22 mouse cellular contexts compared by ENCODE assay signal in the genomic region with DNA sequence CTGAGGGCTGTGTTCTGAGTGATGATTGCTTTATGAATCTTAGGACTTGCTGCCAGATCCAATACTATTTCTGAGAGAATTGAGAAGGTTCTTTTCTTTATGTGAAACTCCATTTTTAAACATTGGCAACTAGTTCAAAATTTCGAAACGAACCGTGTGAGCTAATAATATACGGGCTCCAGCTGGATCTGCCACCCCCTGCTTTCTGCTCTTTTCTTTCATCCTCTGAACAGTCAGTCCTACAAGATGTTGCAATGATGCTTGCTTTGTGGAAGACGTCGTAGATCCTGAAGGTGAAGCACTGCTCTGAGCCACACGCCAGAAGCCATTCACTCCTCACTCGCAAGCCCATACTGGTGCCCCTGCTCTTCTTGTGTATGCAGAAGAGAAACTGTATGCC. TPM values are rescaled to one million over a fixed set of nuclear protein-coding genes. Genes with fewer than 3 reads are reported as not detected.
A peak's percentile ranks its signal among the peaks of the same experiment; 100 is the strongest.
DNase-seq lines count a peak whose midpoint lies in the region; ATAC-seq and TF ChIP-seq lines count a peak whose summit lies in the region.
"Had no signal": no experiment of that assay in that cellular context is flagged by ENCODE, and none has a peak within 500 bp of the region (broad histone marks: within the 10 kb centered on the region; RNA-seq: fewer than 3 reads in every experiment).

No protein-coding gene starts in this region.

- H3K27me3 ChIP-seq in ES-Bruce4 (ENCODE audit: control insufficient read depth, insufficient read depth, low read length, poor library complexity, severe bottlenecking): no peaks in the 10 kb centered on the region

- no peak for TF ChIP-seq POLR2A in ES-Bruce4 (IDR thresholded peaks at IDR 0.05; ENCODE audit: insufficient read depth, low read length)

- H3K4me1 ChIP-seq in ES-Bruce4 (ENCODE audit: control insufficient read depth, insufficient read depth, low read length): peaks cover 3% of the 10 kb centered on the region

- no peak overlapping the region for H3K9ac ChIP-seq in ES-Bruce4 (ENCODE audit: low read depth, poor library complexity, severe bottlenecking)
- H3K9ac ChIP-seq: embryonic facial prominence, embryonic 13.5 days; neural tube, embryonic 12.5 days had no signal

- H3K4me3 ChIP-seq in ES-Bruce4 (ENCODE audit: low read depth, low read length): no peak overlapping the region
- H3K4me3 ChIP-seq: embryonic facial prominence, embryonic 13.5 days; heart, embryonic 10.5 days; limb, embryonic 15.5 days; neural tube, embryonic 12.5 days had no signal

- peak overlapping the region; percentile 64 for H3K27ac ChIP-seq in ES-Bruce4 (ENCODE audit: insufficient read depth, low read length)
- H3K27ac ChIP-seq: embryonic facial prominence, embryonic 13.5 days; hindbrain, postnatal 0 days; limb, embryonic 15.5 days; neural tube, embryonic 12.5 days had no signal

- DNase-seq in left cerebral cortex, adult 11 months (ENCODE audit: low spot score): peak; percentile 29
- DNase-seq in left cerebral cortex, postnatal 4 days: no peak
- DNase-seq in layer of hippocampus, adult 9-10 months (ENCODE audit: low spot score): peak; percentile 49
- peak; percentile 39 for DNase-seq in right cerebral cortex, postnatal 25 days
- no peak for DNase-seq in T-cell, adult 2 months (ENCODE audit: low spot score)
- no peak for DNase-seq in cerebellum, postnatal 10 days
- DNase-seq: adrenal gland, postnatal 36 days; kidney, adult 8-10 months had no signal

- intact Hi-C loops in left cerebral cortex, postnatal 4 days (cut with DNase I): no loop called here

- ATAC-seq in erythroblast, adult 5-6 weeks (replicated peaks; ENCODE audit: low FRiP score, poor library complexity, severe bottlenecking): no peak
- ATAC-seq: hindbrain, postnatal 0 days; midbrain, embryonic 16.5 days had no signal

- TF ChIP-seq EP300 in ES-Bruce4 (IDR thresholded peaks at IDR 0.05; ENCODE audit: insufficient read depth, low read depth, low read length): no peak

- H3K9me3 ChIP-seq in ES-Bruce4 (replicated peaks; ENCODE audit: control insufficient read depth, insufficient read depth, low read length, poor library complexity, severe bottlenecking): no peaks in the 10 kb centered on the region
- H3K9me3 ChIP-seq: embryonic facial prominence, embryonic 13.5 days; heart, embryonic 10.5 days; limb, embryonic 15.5 days; neural tube, embryonic 12.5 days had no signal

- TF ChIP-seq CTCF in ES-Bruce4 (IDR thresholded peaks at IDR 0.05; ENCODE audit: low read depth, low read length): no peak

- no peaks in the 10 kb centered on the region for H3K36me3 ChIP-seq in ES-Bruce4 (ENCODE audit: control insufficient read depth, insufficient read depth, low read length, poor library complexity, severe bottlenecking)
- H3K36me3 ChIP-seq: embryonic facial prominence, embryonic 13.5 days; heart, embryonic 10.5 days; limb, embryonic 15.5 days; neural tube, embryonic 12.5 days had no signal

RNA-seq across cellular contexts. Expression of a gene that starts 3.8 kb away (rescaled TPM):
- 1 to 10 TPM in 1 of 2 experiments, not detected in 1; 2.1 TPM for total RNA-seq in left cerebral cortex, postnatal 4 days (2021)
- polyA plus RNA-seq in ES-Bruce4 (2011; ENCODE audit: insufficient read depth, insufficient read length, low read depth, missing spikeins): 123 and 135 TPM in 2 replicates
- not detected in 2 replicates for total RNA-seq in erythroblast, adult 5-6 weeks (2015; ENCODE audit: low replicate concordance)
- not detected in 2 replicates for total RNA-seq in erythroblast, adult 5-6 weeks (2017; ENCODE audit: low replicate concordance)
- total RNA-seq: adrenal gland, postnatal 36 days; gastrocnemius, adult 8-10 months had no signal

RNA-seq across cellular contexts. Expression of a gene that starts 14.8 kb away (rescaled TPM):
- not detected for total RNA-seq in left cerebral cortex, postnatal 4 days (2021)
- polyA plus RNA-seq in ES-Bruce4 (2011; ENCODE audit: insufficient read depth, insufficient read length, low read depth, missing spikeins): not detected in 2 replicates
- not detected in 2 replicates for total RNA-seq in erythroblast, adult 5-6 weeks (2015; ENCODE audit: low replicate concordance)
- total RNA-seq in erythroblast, adult 5-6 weeks (2017; ENCODE audit: low replicate concordance): not detected in 2 replicates
- total RNA-seq: adrenal gland, postnatal 36 days; ES-E14; gastrocnemius, adult 8-10 months; heart, postnatal 25 days; hindbrain, postnatal 0 days had no signal
- polyA plus RNA-seq: embryonic facial prominence, embryonic 13.5 days; forebrain, embryonic 11.5 days; heart, embryonic 10.5 days; hindbrain, postnatal 0 days; large intestine, adult 2 months; limb, embryonic 15.5 days; lung, adult 2 months; midbrain, embryonic 16.5 days; neural tube, embryonic 12.5 days had no signal

RNA-seq across cellular contexts. Expression of a gene that starts 26.8 kb away (rescaled TPM):
- total RNA-seq in left cerebral cortex, postnatal 4 days (2021): not detected
- polyA plus RNA-seq in ES-Bruce4 (2011; ENCODE audit: insufficient read depth, insufficient read length, low read depth, missing spikeins): not detected in 2 replicates
- total RNA-seq in erythroblast, adult 5-6 weeks (2015; ENCODE audit: low replicate concordance): not detected in 2 replicates
- not detected in 2 replicates for total RNA-seq in erythroblast, adult 5-6 weeks (2017; ENCODE audit: low replicate concordance)
- total RNA-seq: ES-E14; gastrocnemius, adult 8-10 months had no signal
- polyA plus RNA-seq: embryonic facial prominence, embryonic 13.5 days; forebrain, embryonic 11.5 days; heart, embryonic 10.5 days; large intestine, adult 2 months; midbrain, embryonic 16.5 days; neural tube, embryonic 12.5 days had no signal

RNA-seq across cellular contexts. Expression of a gene that starts 35.0 kb away (rescaled TPM):
- not detected for total RNA-seq in left cerebral cortex, postnatal 4 days (2021)
- not detected in 2 replicates for polyA plus RNA-seq in ES-Bruce4 (2011; ENCODE audit: insufficient read depth, insufficient read length, low read depth, missing spikeins)
- not detected in 2 replicates for total RNA-seq in erythroblast, adult 5-6 weeks (2015; ENCODE audit: low replicate concordance)
- not detected in 2 replicates for total RNA-seq in erythroblast, adult 5-6 weeks (2017; ENCODE audit: low replicate concordance)
- total RNA-seq: adrenal gland, postnatal 36 days; ES-E14; gastrocnemius, adult 8-10 months; heart, postnatal 25 days; hindbrain, postnatal 0 days had no signal
- polyA plus RNA-seq: embryonic facial prominence, embryonic 13.5 days; forebrain, embryonic 11.5 days; heart, embryonic 10.5 days; hindbrain, postnatal 0 days; large intestine, adult 2 months; limb, embryonic 15.5 days; midbrain, embryonic 16.5 days; neural tube, embryonic 12.5 days had no signal

RNA-seq across cellular contexts. Expression of a gene that starts 54.9 kb away (rescaled TPM):
- total RNA-seq in left cerebral cortex, postnatal 4 days (2021): under 1 TPM in 1 of 2 experiments, not detected in 1; 0.40 TPM
- polyA plus RNA-seq in ES-Bruce4 (2011; ENCODE audit: insufficient read depth, insufficient read length, low read depth, missing spikeins): not detected in 2 replicates
- not detected in 2 replicates for total RNA-seq in erythroblast, adult 5-6 weeks (2015; ENCODE audit: low replicate concordance)
- not detected in 2 replicates for total RNA-seq in erythroblast, adult 5-6 weeks (2017; ENCODE audit: low replicate concordance)
- total RNA-seq: adrenal gland, postnatal 36 days; ES-E14; gastrocnemius, adult 8-10 months; heart, postnatal 25 days; hindbrain, postnatal 0 days had no signal
- polyA plus RNA-seq: embryonic facial prominence, embryonic 13.5 days; forebrain, embryonic 11.5 days; heart, embryonic 10.5 days; hindbrain, postnatal 0 days; large intestine, adult 2 months; limb, embryonic 15.5 days; midbrain, embryonic 16.5 days; neural tube, embryonic 12.5 days had no signal

Comparison
In these comparisons a context has a peak if more than half of its experiments do, and no peak if none do; other contexts are left out.
1. DNase-seq: peak in left cerebral cortex, adult 11 months (single experiment), layer of hippocampus, adult 9-10 months (single experiment) and right cerebral cortex, postnatal 25 days (single experiment); none in left cerebral cortex, postnatal 4 days (single experiment), T-cell, adult 2 months (single experiment) and cerebellum, postnatal 10 days (0 of 2).